ENCODE assay signal across 17 mouse cellular contexts in genomic region chrX:52557489-52557888, GRCm38 (mm10). TPM values are rescaled to one million over a fixed set of nuclear protein-coding genes. Genes with fewer than 3 reads are reported as not detected.
DNase-seq lines count a peak whose midpoint lies in the region; ATAC-seq and TF ChIP-seq lines count a peak whose summit lies in the region.
"Had no signal": no experiment of that assay in that cellular context is flagged by ENCODE, and none has a peak within 500 bp of the region (broad histone marks: within the 10 kb centered on the region; RNA-seq: fewer than 3 reads in every experiment).

No protein-coding gene starts in this region.

- peak; percentile 1 for DNase-seq in adrenal gland, postnatal 10 days
- DNase-seq in adrenal gland, adult 8-10 months: no peak
- peak; percentile 27 for DNase-seq in heart, postnatal 4 days
- peak; percentile 89 for DNase-seq in lung, embryonic 14.5 days
- no peak for DNase-seq in lung, adult 2 months
- peak; percentile 62 for DNase-seq in lung, postnatal 10 days
- DNase-seq in thymus, postnatal 36 days: no peak
- DNase-seq: cerebellum, adult 9-11 months; liver; liver, postnatal 0 days; right cerebral cortex, postnatal 14 days had no signal

- TF ChIP-seq CTCF in lung, embryonic 14.5 days (IDR thresholded peaks at IDR 0.05; ENCODE audit: low read depth): no peak
- no peak for TF ChIP-seq CTCF in lung, adult 2 months (IDR thresholded peaks at IDR 0.05; ENCODE audit: insufficient read depth, low read length)

- no peaks in the 10 kb centered on the region for H3K27me3 ChIP-seq in heart, embryonic 11.5 days (ENCODE audit: control insufficient read depth, insufficient read depth, low read length)
- H3K27me3 ChIP-seq in lung, embryonic 14.5 days (ENCODE audit: insufficient read depth, low read length): no peaks in the 10 kb centered on the region
- H3K27me3 ChIP-seq: embryonic facial prominence, embryonic 15.5 days; neural tube, embryonic 13.5 days had no signal

- no peaks in the 10 kb centered on the region for H3K9me3 ChIP-seq in heart, embryonic 11.5 days (replicated peaks; ENCODE audit: control insufficient read depth, low read length)
- H3K9me3 ChIP-seq in lung, embryonic 14.5 days (ENCODE audit: low read depth, low read length): no peaks in the 10 kb centered on the region
- H3K9me3 ChIP-seq: embryonic facial prominence, embryonic 15.5 days; forebrain, embryonic 12.5 days; G1E; neural tube, embryonic 13.5 days had no signal

- H3K4me2 ChIP-seq in heart, embryonic 11.5 days: no peak overlapping the region
- H3K4me2 ChIP-seq in lung, embryonic 14.5 days: no peak overlapping the region
- H3K4me2 ChIP-seq: embryonic facial prominence, embryonic 15.5 days; forebrain, embryonic 12.5 days; neural tube, embryonic 13.5 days had no signal

- H3K4me1 ChIP-seq in heart, embryonic 11.5 days (ENCODE audit: control insufficient read depth, insufficient read depth, low read length): no peaks in the 10 kb centered on the region
- H3K4me1 ChIP-seq in lung, embryonic 14.5 days (ENCODE audit: insufficient read depth): no peaks in the 10 kb centered on the region
- H3K4me1 ChIP-seq in lung, adult 2 months (ENCODE audit: control insufficient read depth, insufficient read depth, low read length): no peaks in the 10 kb centered on the region
- H3K4me1 ChIP-seq: embryonic facial prominence, embryonic 15.5 days; forebrain, embryonic 12.5 days; neural tube, embryonic 13.5 days had no signal

- H3K27ac ChIP-seq in heart, embryonic 11.5 days (ENCODE audit: low read depth, low read length): no peak overlapping the region
- H3K27ac ChIP-seq in lung, embryonic 14.5 days (ENCODE audit: low read depth): no peak overlapping the region
- H3K27ac ChIP-seq: embryonic facial prominence, embryonic 15.5 days; forebrain, embryonic 12.5 days; neural tube, embryonic 13.5 days had no signal

- no peak overlapping the region for H3K4me3 ChIP-seq in heart, embryonic 11.5 days (ENCODE audit: low read depth, low read length)
- no peak overlapping the region for H3K4me3 ChIP-seq in lung, embryonic 14.5 days (ENCODE audit: low read depth, low read length)
- H3K4me3 ChIP-seq in lung, adult 2 months (replicated peaks; ENCODE audit: extremely low read depth, low read depth, low read length): no peak overlapping the region
- H3K4me3 ChIP-seq: embryonic facial prominence, embryonic 15.5 days; forebrain, embryonic 12.5 days; neural tube, embryonic 13.5 days had no signal

- 83% methylated on average over 6 of the region's 6 CpGs for WGBS in heart, embryonic 11.5 days (ENCODE audit: insufficient replicate concordance)
- 41% methylated on average over 6 of the region's 6 CpGs for WGBS in lung, embryonic 14.5 days
- 84% methylated on average over 6 of the region's 6 CpGs for WGBS in lung, adult 2 months

- no peak for ATAC-seq in heart, embryonic 11.5 days (replicated peaks; ENCODE audit: insufficient number of reproducible peaks, low FRiP score, low TSS enrichment)
- peak; percentile 90 for ATAC-seq in lung, embryonic 14.5 days (ENCODE audit: insufficient read depth)
- ATAC-seq: CD4-positive, CD25-positive, alpha-beta regulatory T cell, adult 4 months; liver, postnatal 0 days had no signal

- H3K9ac ChIP-seq in heart, embryonic 11.5 days (ENCODE audit: low read depth, low read length): no peak overlapping the region
- H3K9ac ChIP-seq in lung, embryonic 14.5 days: no peak overlapping the region
- H3K9ac ChIP-seq: embryonic facial prominence, embryonic 15.5 days; forebrain, embryonic 12.5 days; liver, postnatal 0 days; neural tube, embryonic 13.5 days had no signal

- TF ChIP-seq POLR2A in lung, adult 2 months (IDR thresholded peaks at IDR 0.05; ENCODE audit: borderline replicate concordance, extremely low read depth, low read depth, low read length): no peak

- no peaks in the 10 kb centered on the region for H3K36me3 ChIP-seq in heart, embryonic 11.5 days (ENCODE audit: control insufficient read depth, insufficient read depth, low read length)
- H3K36me3 ChIP-seq in lung, embryonic 14.5 days (ENCODE audit: insufficient read depth): no peaks in the 10 kb centered on the region
- H3K36me3 ChIP-seq: embryonic facial prominence, embryonic 15.5 days; forebrain, embryonic 12.5 days; G1E; neural tube, embryonic 13.5 days had no signal

RNA-seq across cellular contexts. Expression of gene Gpc3, which starts 56.3 kb away (rescaled TPM):
- 100 to 1,000 TPM in 1 of 2 experiments, 10 to 100 TPM in 1; 96.6 to 113 TPM for total RNA-seq in adrenal gland, postnatal 10 days (2021)
- total RNA-seq in adrenal gland, adult 8-10 months (2022): 10 to 100 TPM; 57.9 to 86.1 (median 66.5) TPM
- 10 to 100 TPM; 76.0 to 79.7 TPM for total RNA-seq in heart, postnatal 4 days (2021)
- 600 and 644 TPM in 2 replicates for polyA plus RNA-seq in heart, embryonic 11.5 days (2014; fragmentation: Nextera tagmentation; extraction: Ambion mirVana)
- polyA plus RNA-seq in lung, embryonic 14.5 days (2014; fragmentation: Nextera tagmentation; extraction: Ambion mirVana): 538 and 552 TPM in 2 replicates
- polyA plus RNA-seq in lung, adult 2 months (2012; rRNA removed): 149 and 172 TPM in 2 replicates
- polyA plus RNA-seq: CD4-positive, CD25-positive, alpha-beta regulatory T cell, adult 4 months; G1E had no signal

Comparison
In these comparisons a context has a peak if more than half of its experiments do, and no peak if none do; other contexts are left out.
1. DNase-seq: peak in adrenal gland, postnatal 10 days (single experiment), heart, postnatal 4 days (single experiment), lung, embryonic 14.5 days (single experiment) and lung, postnatal 10 days (single experiment); none in adrenal gland, adult 8-10 months (single experiment), lung, adult 2 months (single experiment) and thymus, postnatal 36 days (0 of 2).